Mouse (Mus musculus) spleen, adult 2 months (tissue): Measurements from ENCODE around the gene Ccdc194.

Source experiments
- CTCF ChIP-seq: fragments of 200-500 bp; IDR thresholded peaks from 2 replicates; pipeline ENCODE4 v1.5.1; 2011; ENCODE audit warnings: mild to moderate bottlenecking, inconsistent platforms; ENCODE audit not compliant: insufficient read depth, insufficient read length, insufficient replicate concordance; ENCODE audit errors: extremely low read depth
- POLR2A ChIP-seq: fragments of 200-500 bp; IDR thresholded peaks from 2 replicates; pipeline ENCODE4 v1.6.1; 2011; ENCODE audit warnings: low read depth, low read length, inconsistent platforms

- no peak for TF ChIP-seq CTCF
- no peak for TF ChIP-seq POLR2A
Observed at GRCm38 (mm10) chr8:71483932-71484331, 41.6 kb downstream of the Ccdc194 start.
